Mouse (Mus musculus) heart, postnatal 0 days (tissue): ENCODE measurements around the gene Prps1l3. TPM values are rescaled to one million over a fixed set of nuclear protein-coding genes. Genes with fewer than 3 reads are reported as not detected.
A peak's percentile ranks its signal among the peaks of the same experiment; 100 is the strongest.

Experiments used
- ATAC-seq: fragments of 200-750 bp; cut with Nextera tagmentation; 2 replicates; pipeline ENCODE4 v1.8.0; 2017; ENCODE audit warnings: low read depth, moderate number of reproducible peaks, moderate library complexity; ENCODE audit not compliant: insufficient read depth
- DNase-seq: peaks from one replicate; pipeline ENCODE4 v3.0.0-alpha.2; 2016; ENCODE audit warnings: low spot score
- H3K27ac ChIP-seq: fragments of 300-500 bp; sonication (generic); 2 replicates; pipeline ENCODE4 v1.5.1; 2014; ENCODE audit warnings: low read depth, mild to moderate bottlenecking
- H3K27me3 ChIP-seq: fragments of 300-500 bp; sonication (generic); 2 replicates; pipeline ENCODE4 v1.6.1; 2014; ENCODE audit warnings: low read length, mixed read lengths; ENCODE audit not compliant: control insufficient read depth, insufficient read depth
- H3K36me3 ChIP-seq: fragments of 300-500 bp; sonication (generic); replicated peaks from 2 replicates; pipeline ENCODE4 v1.6.1; 2014; ENCODE audit warnings: low read length, mixed read lengths; ENCODE audit not compliant: control insufficient read depth, insufficient read depth
- H3K4me1 ChIP-seq: fragments of 300-500 bp; sonication (generic); 2 replicates; pipeline ENCODE4 v1.6.1; 2014; ENCODE audit warnings: antibody characterized with exemption; ENCODE audit not compliant: control insufficient read depth, insufficient read depth
- H3K4me2 ChIP-seq: fragments of 300-500 bp; sonication (generic); 2 replicates; pipeline ENCODE4 v1.6.1; 2014; ENCODE audit warnings: low read depth, mild to moderate bottlenecking, low read length, moderate library complexity
- H3K4me3 ChIP-seq: fragments of 300-500 bp; sonication (generic); 2 replicates; pipeline ENCODE4 v1.5.1; 2014; ENCODE audit warnings: low read depth, low read length
- H3K9ac ChIP-seq: fragments of 300-500 bp; sonication (generic); replicated peaks from 2 replicates; pipeline ENCODE4 v1.6.1; 2014; ENCODE audit warnings: low read depth, low read length, mixed read lengths
- H3K9me3 ChIP-seq: fragments of 300-500 bp; sonication (generic); replicated peaks from 2 replicates; pipeline ENCODE4 v1.6.1; 2016; ENCODE audit warnings: low read length; ENCODE audit not compliant: control insufficient read depth
- CTCF ChIP-seq: IDR thresholded peaks from 2 replicates; pipeline ENCODE4 v1.5.1; 2016; ENCODE audit warnings: antibody characterized with exemption, control low read depth, low read depth
- EP300 ChIP-seq: IDR thresholded peaks from 2 replicates; pipeline ENCODE4 v1.6.1; 2016; ENCODE audit warnings: antibody characterized with exemption, low read depth
- WGBS: fragments of 180-500 bp; shearing (Covaris S2); extraction: QIAGEN DNeasy Blood & Tissue Kit; methylation state at CpG from one replicate; pipeline ENCODE4 v1.1.7; 2014; 5-methylcytosine and 5-hydroxymethylcytosine counted together
- polyA plus RNA-seq: library from polyadenylated mRNA; unstranded; fragments of >200 nt; fragmentation: Nextera tagmentation; extraction: Ambion mirVana; gene quantifications from 2 replicates; pipeline ENCODE4 v1.2.1, GENCODE M21; 2015
- total RNA-seq: library from RNA; depleted of rRNA; stranded (reverse); fragments of >200 nt; gene quantifications from 2 replicates; pipeline ENCODE4 v1.2.3, GENCODE M21; 2014; ENCODE audit warnings: low replicate concordance

The Prps1l3 gene
- total and polyA plus RNA-seq, 2 experiments from 2014 or later = 18.6 to 29.7 TPM

DNA sequence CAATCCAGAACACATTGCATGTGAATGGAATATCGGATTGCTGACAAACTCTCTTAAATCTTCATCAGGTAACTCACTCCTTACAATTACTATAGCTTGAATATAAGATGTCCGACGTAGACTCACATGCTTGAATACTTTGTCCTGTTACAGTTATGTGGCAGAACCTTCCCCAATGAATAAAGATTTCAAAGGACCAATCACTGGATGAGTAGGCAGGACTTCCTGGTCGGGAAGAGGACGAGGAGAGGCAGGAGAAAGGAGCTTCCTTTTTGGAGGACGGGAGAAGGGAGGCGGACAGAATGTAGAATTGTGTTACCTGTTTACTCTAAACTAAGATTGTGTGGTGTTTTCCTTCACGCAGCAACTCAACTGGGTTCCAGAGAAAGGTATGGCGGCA, 3.8 kb upstream of the Prps1l3 start:
- Histone ChIP-seq H3K4me3 (no peak overlapping the region), H3K36me3 (no peaks in the 10 kb centered on the region), H3K9ac (no peak overlapping the region), H3K4me1 (0 out of 2 replicates have a peak, but pooled peaks cover 7% of the 10 kb centered on the region), H3K27me3 (no peaks in the 10 kb centered on the region), H3K27ac (no peak overlapping the region), H3K4me2 (no peak overlapping the region), H3K9me3 (no peaks in the 10 kb centered on the region)
- ATAC-seq (no peak), DNase-seq (no peak)
- 78% methylated on average over 9 of the region's 9 CpGs for WGBS
- TF ChIP-seq EP300 (no peak), CTCF (no peak)

GRCm38 (mm10) chr12:57227776-57228175, 2.4 kb upstream of the Prps1l3 start:
- DNase-seq = no peak
- Histone ChIP-seq H3K9ac (no peak overlapping the region), H3K27ac (no peak overlapping the region), H3K4me1 (0 out of 2 replicates have a peak, but pooled peaks cover 9% of the 10 kb centered on the region), H3K4me3 (no peak overlapping the region), H3K4me2 (no peak overlapping the region), H3K9me3 (no peaks in the 10 kb centered on the region), H3K36me3 (no peaks in the 10 kb centered on the region), H3K27me3 (no peaks in the 10 kb centered on the region)
- TF ChIP-seq EP300 (no peak), CTCF (no peak)
- ATAC-seq = no peak
- 87% methylated on average over 5 of the region's 8 CpGs for WGBS

DNA sequence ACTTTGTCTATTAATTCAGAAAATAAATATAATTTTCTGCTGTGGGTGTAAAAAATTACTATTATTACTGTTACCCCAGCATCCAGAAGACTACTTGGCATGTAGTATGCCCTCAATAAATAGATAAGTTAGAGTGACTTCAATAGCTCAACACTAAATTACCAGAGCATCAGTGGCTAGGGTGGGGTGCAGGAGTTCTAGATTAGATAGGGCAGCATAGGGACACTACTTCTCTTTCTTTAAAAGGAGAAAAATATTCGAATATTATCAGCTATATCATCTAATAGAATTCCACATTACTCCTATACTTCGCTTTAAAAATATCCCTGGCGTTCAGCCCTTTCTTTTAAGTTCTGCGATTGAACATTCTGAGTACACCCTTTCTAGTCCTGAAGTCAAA, 509 bp upstream of the Prps1l3 start:
- Histone ChIP-seq H3K4me3 (peak overlapping the region; percentile 84), H3K27ac (peak overlapping the region; percentile 88), H3K4me2 (peak overlapping the region; percentile 70), H3K36me3 (no peaks in the 10 kb centered on the region), H3K27me3 (no peaks in the 10 kb centered on the region), H3K9me3 (no peaks in the 10 kb centered on the region), H3K9ac (peak overlapping the region; percentile 45), H3K4me1 (0 out of 2 replicates have a peak, but pooled peaks cover 9% of the 10 kb centered on the region)
- no peak for DNase-seq
- no peak for ATAC-seq
- TF ChIP-seq CTCF (no peak), EP300 (no peak)
- WGBS = 15% methylated on average over 4 of the region's 4 CpGs

DNA sequence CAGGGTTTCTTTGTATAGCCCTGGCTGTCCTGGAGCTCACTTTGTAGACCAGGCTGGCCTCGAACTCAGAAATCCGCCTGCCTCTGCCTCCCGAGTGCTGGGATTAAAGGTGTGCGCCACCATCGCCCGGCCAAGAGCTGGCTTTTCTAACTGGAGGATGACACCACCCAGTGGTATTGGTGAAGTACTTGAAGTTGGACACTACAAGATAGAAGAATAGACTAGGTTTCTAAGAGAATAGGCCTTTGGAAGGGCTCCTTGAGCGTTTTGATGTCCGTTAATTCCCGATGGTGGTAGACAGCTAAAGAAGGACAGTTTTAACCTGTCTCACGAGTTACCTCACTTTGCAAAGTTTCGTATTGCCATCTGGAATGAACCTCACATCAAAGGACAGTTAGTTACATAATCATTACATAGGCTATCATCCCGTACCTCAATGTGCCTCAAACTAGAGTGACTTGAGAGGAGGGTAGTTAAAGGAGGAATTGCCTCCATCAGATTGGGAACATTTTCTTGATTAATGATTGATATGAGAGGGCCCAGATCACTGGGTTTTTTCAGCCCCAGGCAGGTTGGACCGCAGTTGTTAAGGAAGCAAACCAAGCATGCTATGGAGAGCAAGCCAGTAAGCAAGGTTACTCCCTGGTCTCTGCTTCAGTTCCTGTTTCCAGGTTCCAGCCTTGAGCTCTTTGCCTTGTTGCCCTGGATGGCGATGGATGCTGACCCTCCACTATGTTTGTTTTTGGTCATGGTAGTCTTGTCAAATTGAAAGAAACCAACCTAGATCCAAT, 1.1 kb downstream of the Prps1l3 start:
- ATAC-seq = no peak
- Histone ChIP-seq H3K27ac (peak overlapping the region; percentile 88; the same call in 1 of the 2 replicates), H3K36me3 (no peaks in the 10 kb centered on the region), H3K4me3 (peak overlapping the region; percentile 84), H3K4me1 (0 out of 2 replicates have a peak, but pooled peaks cover 9% of the 10 kb centered on the region), H3K9ac (peak overlapping the region; percentile 77), H3K4me2 (peak overlapping the region; percentile 70), H3K9me3 (no peaks in the 10 kb centered on the region), H3K27me3 (no peaks in the 10 kb centered on the region)
- peak; percentile 27 for DNase-seq
- WGBS = 61% methylated on average over 14 of the region's 14 CpGs
- TF ChIP-seq CTCF (peak; percentile 19; the same call in 1 of the 2 replicates), EP300 (no peak)

GRCm38 (mm10) chr12:57233386-57233785, 3.2 kb downstream of the Prps1l3 start:
- H3K27me3 ChIP-seq = no peaks in the 10 kb centered on the region
- TF ChIP-seq EP300 (no peak), CTCF (no peak)
- no peak overlapping the region for H3K27ac ChIP-seq
- WGBS = 74% methylated on average over 5 of the region's 5 CpGs
- no peak overlapping the region for H3K4me2 ChIP-seq
- H3K4me1 ChIP-seq = 0 out of 2 replicates have a peak, but pooled peaks cover 9% of the 10 kb centered on the region
- no peak overlapping the region for H3K9ac ChIP-seq
- H3K9me3 ChIP-seq = no peaks in the 10 kb centered on the region
- ATAC-seq (no peak), DNase-seq (no peak)
- H3K4me3 ChIP-seq = no peak overlapping the region
- H3K36me3 ChIP-seq = peaks cover 4% of the 10 kb centered on the region
